Mouse (Mus musculus) kidney, embryonic 14.5 days (tissue): ENCODE data around the gene Hpse. TPM values are rescaled to one million over a fixed set of nuclear protein-coding genes. Genes with fewer than 3 reads are reported as not detected.

Source experiments
- ATAC-seq: fragments of 200-750 bp; cut with Nextera tagmentation; 2 replicates; pipeline ENCODE4 v1.8.0; 2017; ENCODE audit warnings: moderate number of reproducible peaks, mild to moderate bottlenecking, moderate TSS enrichment, moderate library complexity; ENCODE audit not compliant: low FRiP score, low TSS enrichment
- H3K27ac ChIP-seq: fragments of 300-500 bp; sonication (generic); 2 replicates; pipeline ENCODE4 v1.5.1; 2014; ENCODE audit warnings: low read depth, mild to moderate bottlenecking, low read length, moderate library complexity, mixed read lengths
- H3K27me3 ChIP-seq: fragments of 300-500 bp; sonication (generic); 2 replicates; pipeline ENCODE4 v1.6.1; 2014; ENCODE audit warnings: mild to moderate bottlenecking, low read length; ENCODE audit not compliant: control insufficient read depth, insufficient read depth
- H3K36me3 ChIP-seq: fragments of 300-500 bp; sonication (generic); 2 replicates; pipeline ENCODE4 v1.6.1; 2014; ENCODE audit warnings: low read length, mixed read lengths; ENCODE audit not compliant: control insufficient read depth, insufficient read depth
- H3K4me1 ChIP-seq: fragments of 300-500 bp; sonication (generic); 2 replicates; pipeline ENCODE4 v1.6.1; 2014; ENCODE audit warnings: low read length, mixed read lengths; ENCODE audit not compliant: control insufficient read depth, insufficient read depth
- H3K4me2 ChIP-seq: fragments of 300-500 bp; sonication (generic); replicated peaks from 2 replicates; pipeline ENCODE4 v1.6.1; 2014; ENCODE audit warnings: low read depth, mild to moderate bottlenecking, low read length
- H3K4me3 ChIP-seq: fragments of 300-500 bp; sonication (generic); 2 replicates; pipeline ENCODE4 v1.5.1; 2014; ENCODE audit warnings: mild to moderate bottlenecking, low read length
- H3K9ac ChIP-seq: fragments of 300-500 bp; sonication (generic); 2 replicates; pipeline ENCODE4 v1.6.1; 2014; ENCODE audit warnings: low read depth, mild to moderate bottlenecking, low read length, moderate library complexity
- H3K9me3 ChIP-seq: fragments of 300-500 bp; sonication (generic); 2 replicates; pipeline ENCODE4 v1.6.1; 2016; ENCODE audit warnings: low read length; ENCODE audit not compliant: control insufficient read depth
- WGBS: fragments of 180-500 bp; shearing (Covaris S2); extraction: QIAGEN DNeasy Blood & Tissue Kit; methylation state at CpG from one replicate; pipeline ENCODE4 v1.1.7; 2014; 5-methylcytosine and 5-hydroxymethylcytosine counted together
- polyA plus RNA-seq: library from polyadenylated mRNA; unstranded; fragments of >200 nt; fragmentation: Nextera tagmentation; extraction: Ambion mirVana; gene quantifications from 2 replicates; pipeline ENCODE4 v1.2.1, GENCODE M21; 2014

The Hpse gene
- polyA plus RNA-seq, 1 experiment from 2014 or later = 3.5 TPM

- H3K36me3 ChIP-seq = peaks cover 90% of the 10 kb centered on the region
- no peak overlapping the region for H3K4me2 ChIP-seq
- H3K4me1 ChIP-seq = no peaks in the 10 kb centered on the region
- H3K9ac ChIP-seq = no peak overlapping the region
- H3K9me3 ChIP-seq = no peaks in the 10 kb centered on the region
- no peak overlapping the region for H3K4me3 ChIP-seq
- H3K27ac ChIP-seq = no peak overlapping the region
- no peaks in the 10 kb centered on the region for H3K27me3 ChIP-seq
- WGBS = 75% methylated on average over 6 of the region's 6 CpGs
- ATAC-seq = no peak
Observed at GRCm38 (mm10) chr5:100658460-100658859, 61.1 kb downstream of the Hpse start.

DNA sequence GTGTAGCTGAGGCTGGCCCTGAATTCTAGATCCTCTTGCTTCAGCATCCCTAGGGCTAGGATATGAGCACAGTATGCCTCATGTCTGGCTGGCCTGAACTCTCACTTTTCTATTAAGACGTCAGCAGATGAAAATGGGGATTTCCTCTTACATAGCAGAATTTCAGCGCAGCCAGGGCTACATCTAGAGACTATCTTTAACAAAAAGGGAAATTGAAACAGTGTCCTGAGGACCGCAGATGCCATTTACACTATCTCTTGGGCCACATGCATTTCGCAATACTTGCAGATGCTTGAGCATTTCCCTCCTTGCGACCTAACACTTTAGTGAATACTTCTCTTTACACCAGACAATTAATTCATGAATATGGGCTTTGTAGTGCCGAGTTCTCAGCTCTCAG lies 63.2 kb downstream of the Hpse start:
- peaks cover 72% of the 10 kb centered on the region for H3K36me3 ChIP-seq
- no peak overlapping the region for H3K9ac ChIP-seq

DNA sequence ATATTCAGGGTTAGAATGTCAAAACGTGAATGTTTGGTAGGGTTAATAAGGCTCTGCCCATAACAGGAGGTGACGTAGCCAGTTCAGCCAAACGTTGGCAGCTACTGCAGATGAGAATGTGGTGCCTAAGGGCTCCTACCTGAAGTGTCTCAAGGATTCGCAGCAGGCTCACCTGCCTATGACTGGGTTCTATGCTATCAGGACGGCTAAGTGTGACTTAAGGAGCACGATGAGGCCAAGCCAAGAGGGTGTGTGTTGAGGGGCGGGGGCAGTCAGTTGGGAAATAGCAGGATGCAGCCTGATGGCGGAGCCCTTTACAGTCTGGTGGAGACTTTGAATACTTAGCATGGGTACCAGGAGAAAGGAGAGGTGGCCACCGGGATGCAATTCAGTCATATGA lies 67.2 kb downstream of the Hpse start:
- H3K4me3 ChIP-seq = no peak overlapping the region
- H3K9me3 ChIP-seq = no peaks in the 10 kb centered on the region
- WGBS = 81% methylated on average over 9 of the region's 9 CpGs
- H3K9ac ChIP-seq = no peak overlapping the region
- peaks cover 34% of the 10 kb centered on the region for H3K36me3 ChIP-seq
- ATAC-seq = no peak
- no peak overlapping the region for H3K27ac ChIP-seq
- 0 out of 2 replicates have a peak, but pooled peaks cover 6% of the 10 kb centered on the region for H3K4me1 ChIP-seq
- no peaks in the 10 kb centered on the region for H3K27me3 ChIP-seq
- H3K4me2 ChIP-seq = no peak overlapping the region

More for the DNA sequence above, 63.2 kb downstream of the Hpse start:
- Histone ChIP-seq H3K27ac (no peak overlapping the region), H3K4me1 (no peaks in the 10 kb centered on the region), H3K27me3 (no peaks in the 10 kb centered on the region), H3K4me2 (no peak overlapping the region), H3K4me3 (no peak overlapping the region), H3K9me3 (no peaks in the 10 kb centered on the region)
- no peak for ATAC-seq
- WGBS = 92% methylated on average over 6 of the region's 6 CpGs

DNA sequence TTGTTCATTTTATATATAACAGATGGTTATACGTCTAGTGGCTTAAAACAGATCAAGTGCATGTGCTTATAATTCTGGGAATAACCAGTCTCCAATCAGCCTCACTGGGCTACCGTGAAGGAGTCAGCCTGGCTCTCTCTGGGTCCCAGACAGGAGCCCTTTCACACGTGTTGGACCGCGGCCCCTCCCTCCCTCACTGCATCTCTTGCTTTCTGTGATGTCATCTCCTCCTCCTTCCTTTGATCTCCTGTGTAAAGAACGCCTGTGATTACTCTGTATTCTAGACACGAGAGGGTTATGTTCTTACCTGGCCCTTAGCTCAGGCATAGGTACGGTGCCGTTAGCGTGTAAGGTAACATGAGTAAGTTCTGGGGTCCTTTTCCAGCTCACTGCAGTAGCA lies 68.0 kb downstream of the Hpse start:
- no peak for ATAC-seq
- no peak overlapping the region for H3K4me2 ChIP-seq
- H3K27me3 ChIP-seq = no peaks in the 10 kb centered on the region
- no peak overlapping the region for H3K27ac ChIP-seq
- no peak overlapping the region for H3K9ac ChIP-seq
- peaks cover 26% of the 10 kb centered on the region for H3K36me3 ChIP-seq
- 68% methylated on average over 10 of the region's 10 CpGs for WGBS
- H3K9me3 ChIP-seq = no peaks in the 10 kb centered on the region
- 0 out of 2 replicates have a peak, but pooled peaks cover 6% of the 10 kb centered on the region for H3K4me1 ChIP-seq
- H3K4me3 ChIP-seq = no peak overlapping the region

DNA sequence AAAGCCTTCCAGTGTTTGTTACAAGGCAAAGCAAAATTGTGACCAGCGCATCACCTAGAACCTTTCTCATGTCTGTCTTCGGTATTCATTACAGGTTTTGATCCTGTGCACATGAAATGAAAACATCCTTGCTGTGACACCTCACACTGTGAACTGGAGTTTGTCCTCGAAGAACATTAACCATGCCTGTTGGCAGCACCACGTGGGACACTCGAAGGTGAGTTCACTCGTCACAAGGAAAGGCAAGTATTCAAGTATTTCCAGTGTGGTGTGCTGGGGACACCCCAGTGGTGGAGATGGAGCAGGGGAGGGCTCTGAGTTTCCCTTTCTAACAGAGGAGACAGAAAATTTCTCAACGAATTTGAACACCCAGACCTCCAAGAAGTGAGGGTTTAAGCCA lies 68.5 kb downstream of the Hpse start:
- Histone ChIP-seq H3K36me3 (peaks cover 21% of the 10 kb centered on the region), H3K4me1 (0 out of 2 replicates have a peak, but pooled peaks cover 6% of the 10 kb centered on the region), H3K4me3 (no peak overlapping the region), H3K9me3 (no peaks in the 10 kb centered on the region), H3K27me3 (no peaks in the 10 kb centered on the region), H3K9ac (no peak overlapping the region), H3K4me2 (no peak overlapping the region), H3K27ac (no peak overlapping the region)
- WGBS = 86% methylated on average over 7 of the region's 7 CpGs
- no peak for ATAC-seq

- peak; percentile 39; the same call in 1 of the 2 replicates for ATAC-seq
- Histone ChIP-seq H3K4me3 (no peak overlapping the region), H3K9me3 (no peaks in the 10 kb centered on the region), H3K4me2 (no peak overlapping the region), H3K27me3 (no peaks in the 10 kb centered on the region), H3K4me1 (0 out of 2 replicates have a peak, but pooled peaks cover 6% of the 10 kb centered on the region), H3K36me3 (no peaks in the 10 kb centered on the region), H3K27ac (no peak overlapping the region), H3K9ac (no peak overlapping the region)
- WGBS = 34% methylated on average over 6 of the region's 6 CpGs
Observed at GRCm38 (mm10) chr5:100648546-100648945, 71.0 kb downstream of the Hpse start.

DNA sequence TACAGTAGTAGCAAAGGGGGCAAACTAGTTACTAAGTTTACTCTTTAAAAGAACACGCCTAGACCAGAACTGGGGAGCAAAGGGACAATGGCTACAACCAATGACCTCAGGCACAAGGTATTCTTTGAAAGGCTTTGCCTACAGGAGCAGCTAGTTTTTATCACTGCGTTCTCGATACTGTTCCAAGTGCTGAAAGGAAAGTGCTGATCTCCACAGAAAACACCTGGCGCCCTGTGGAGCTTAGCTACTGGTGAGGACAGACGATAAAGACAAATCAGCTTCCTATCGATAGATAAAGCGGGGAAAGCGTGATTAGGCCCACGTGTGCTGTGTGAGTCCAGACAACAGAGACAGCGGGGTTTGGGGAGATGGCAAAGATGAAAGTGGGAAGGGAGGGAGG lies 71.5 kb downstream of the Hpse start:
- no peak for ATAC-seq
- Histone ChIP-seq H3K9me3 (no peaks in the 10 kb centered on the region), H3K4me2 (no peak overlapping the region), H3K4me3 (no peak overlapping the region), H3K27ac (no peak overlapping the region), H3K4me1 (0 out of 2 replicates have a peak, but pooled peaks cover 6% of the 10 kb centered on the region), H3K9ac (no peak overlapping the region), H3K36me3 (no peaks in the 10 kb centered on the region), H3K27me3 (no peaks in the 10 kb centered on the region)
- WGBS = 63% methylated on average over 10 of the region's 10 CpGs

DNA sequence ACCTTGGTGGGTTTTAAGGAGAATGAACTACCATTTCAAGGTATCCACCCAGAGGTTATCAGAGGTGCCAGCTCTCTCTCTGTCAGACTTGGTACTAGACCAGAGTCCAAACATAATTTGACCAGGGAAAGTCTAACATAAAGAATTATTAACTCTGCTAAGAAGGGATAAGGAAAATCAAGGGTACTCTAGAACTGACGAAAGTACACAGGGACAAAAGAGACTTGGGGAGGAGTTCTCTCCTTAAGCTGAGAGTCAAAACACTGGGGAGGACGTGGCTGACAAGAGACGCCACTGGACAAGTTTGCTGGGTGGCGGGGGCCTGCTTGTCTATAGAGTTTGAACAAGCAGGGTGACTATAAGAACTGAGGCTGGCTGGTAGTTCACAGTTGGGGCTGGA lies 73.0 kb downstream of the Hpse start:
- no peak for ATAC-seq
- Histone ChIP-seq H3K9me3 (no peaks in the 10 kb centered on the region), H3K4me1 (0 out of 2 replicates have a peak, but pooled peaks cover 6% of the 10 kb centered on the region), H3K4me2 (no peak overlapping the region), H3K27ac (no peak overlapping the region), H3K27me3 (no peaks in the 10 kb centered on the region), H3K36me3 (no peaks in the 10 kb centered on the region), H3K4me3 (no peak overlapping the region), H3K9ac (no peak overlapping the region)
- 80% methylated on average over 4 of the region's 4 CpGs for WGBS

DNA sequence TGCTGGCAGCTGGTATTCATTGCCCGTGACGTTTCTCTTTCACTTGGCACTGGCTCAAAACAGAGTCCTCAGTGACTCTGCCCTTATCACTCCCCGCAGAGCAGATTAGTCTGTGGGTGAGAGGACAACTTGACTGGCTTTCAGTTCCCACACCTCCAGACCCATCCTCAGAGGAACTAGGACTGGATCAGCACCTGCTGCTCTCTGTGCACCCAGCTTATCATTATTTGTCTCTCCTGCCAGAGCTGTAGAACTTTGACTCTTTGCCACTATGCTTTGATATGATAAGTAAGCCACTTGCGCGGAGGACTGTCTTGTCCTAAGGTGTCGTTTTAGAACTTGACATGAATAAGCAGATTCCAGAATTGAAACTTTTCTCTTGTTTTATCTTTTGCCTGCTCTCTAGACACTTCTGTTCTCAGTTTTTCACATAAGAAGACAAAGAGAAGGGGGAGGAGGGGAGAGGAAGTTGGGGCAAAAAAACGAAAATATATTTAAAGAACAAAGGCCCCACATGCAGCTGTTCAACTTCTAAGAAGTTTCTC lies 75.5 kb downstream of the Hpse start:
- no peak for ATAC-seq
- no peak overlapping the region for H3K4me2 ChIP-seq
- no peak overlapping the region for H3K4me3 ChIP-seq
- H3K36me3 ChIP-seq = no peaks in the 10 kb centered on the region
- H3K9me3 ChIP-seq = no peaks in the 10 kb centered on the region
- H3K4me1 ChIP-seq = 0 out of 2 replicates have a peak, but pooled peaks cover 6% of the 10 kb centered on the region
- no peak overlapping the region for H3K9ac ChIP-seq
- no peak overlapping the region for H3K27ac ChIP-seq
- WGBS = 74% methylated on average over 7 of the region's 7 CpGs
- H3K27me3 ChIP-seq = no peaks in the 10 kb centered on the region
